Comparison of ENCODE assay signal across 16 mouse cellular contexts in genomic region chr1:140693482-140693881, GRCm38 (mm10).
"Had no signal": no experiment of that assay in that cellular context is flagged by ENCODE, and none has a peak within 500 bp of the region (broad histone marks: within the 10 kb centered on the region; RNA-seq: fewer than 3 reads in every experiment).

No protein-coding gene starts in this region.

- DNase-seq: cerebellum, adult 2 months; cerebellum, adult 8-10 months; cerebellum, adult 9-10 months; cerebellum, adult 9-11 months; cerebellum, postnatal 10 days; cerebellum, postnatal 14 days; cerebellum, postnatal 25 days; cerebellum, postnatal 36 days; embryo, embryonic 11 days; forebrain, postnatal 0 days; gastrocnemius, adult 2 months; gastrocnemius, postnatal 10 days; gastrocnemius, postnatal 14 days; gastrocnemius, postnatal 25 days; gastrocnemius, postnatal 36 days; heart, adult 2 months had no signal
